Mouse (Mus musculus) MEL (cell line): ENCODE measurements around the gene 1700092M07Rik.

Experiments used
- BHLHE40 ChIP-seq: IDR thresholded peaks from 2 replicates; pipeline ENCODE4 v1.6.1; 2012; ENCODE audit warnings: low read depth, mild to moderate bottlenecking, inconsistent platforms, low read length, improper control_type of control experiment, borderline replicate concordance
- CHD1 ChIP-seq: IDR thresholded peaks from 2 replicates; pipeline ENCODE4 v1.6.1; 2012; ENCODE audit warnings: low read depth, mild to moderate bottlenecking, inconsistent platforms, low read length, improper control_type of control experiment
- CTCF ChIP-seq, 3 experiments: IDR thresholded peaks in 2 of 3; conservative IDR thresholded peaks in 1 of 3; 2 replicates each; pipeline ENCODE4 v1.5.1; 2011 to 2012; ENCODE audit warnings: low read length in 3 of 3, low read depth in 2 of 3, mild to moderate bottlenecking in 2 of 3, improper control_type of control experiment in 1 of 3, inconsistent platforms in 1 of 3, mixed read lengths in 1 of 3, moderate library complexity in 1 of 3; ENCODE audit not compliant: control insufficient read depth in 1 of 3, insufficient read depth in 1 of 3, poor library complexity in 1 of 3, severe bottlenecking in 1 of 3
- POLR2A ChIP-seq, 2 experiments: IDR thresholded peaks; 2 replicates each; pipeline ENCODE4 v1.6.1; 2011 to 2012; ENCODE audit warnings: low read length in 2 of 2, mild to moderate bottlenecking in 2 of 2, control low read depth in 1 of 2, improper control_type of control experiment in 1 of 2, low read depth in 1 of 2, moderate library complexity in 1 of 2; ENCODE audit not compliant: control insufficient read depth in 1 of 2, insufficient read depth in 1 of 2, poor library complexity in 1 of 2
- TAL1 ChIP-seq: IDR thresholded peaks from 2 replicates; pipeline ENCODE4 v1.6.1; 2012; ENCODE audit warnings: mild to moderate bottlenecking, inconsistent platforms, low read length, moderate library complexity, mixed read lengths
- TCF12 ChIP-seq: IDR thresholded peaks from 2 replicates; pipeline ENCODE4 v1.6.1; 2014; ENCODE audit warnings: low read depth, mild to moderate bottlenecking, inconsistent platforms, low read length, improper control_type of control experiment, moderate library complexity
- ZNF384 ChIP-seq: IDR thresholded peaks from 2 replicates; pipeline ENCODE4 v1.6.1; 2012; ENCODE audit warnings: low read depth, mild to moderate bottlenecking, inconsistent platforms, low read length, improper control_type of control experiment

DNA sequence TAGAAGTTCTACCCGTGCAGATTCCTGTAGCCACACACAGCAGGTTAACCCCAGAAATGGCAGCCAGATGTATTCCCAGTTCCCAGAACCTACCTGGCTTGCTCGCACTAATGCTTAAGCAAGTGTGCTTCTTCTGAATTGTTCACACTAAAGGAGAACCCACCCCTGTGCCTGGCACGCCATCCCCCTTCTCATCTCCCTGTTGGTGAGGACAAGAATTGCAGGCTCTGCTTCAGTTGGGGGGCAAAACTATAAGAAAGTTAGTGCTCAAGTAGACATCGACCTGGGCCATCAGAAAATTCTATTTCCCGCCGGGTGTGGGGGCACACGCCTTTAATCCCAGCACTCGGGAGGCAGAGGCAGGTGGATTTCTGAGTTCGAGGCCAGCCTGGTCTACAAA, 40.9 kb upstream of the 1700092M07Rik start:
- TF ChIP-seq TCF12 (no peak), CHD1 (no peak), CTCF (IDR thresholded peaks at IDR 0.05 in 2 of 3, conservative IDR thresholded peaks at IDR 0.05 in 1 of 3; ENCODE audit: control insufficient read depth in 1 of 3, insufficient read depth in 1 of 3, low read depth in 2 of 3, low read length in 3 of 3, poor library complexity in 1 of 3, severe bottlenecking in 1 of 3) (peak in 2 of 3 experiments; percentile 10 to 26; a peak in 2 of 6 replicates), TAL1 (no peak), BHLHE40 (no peak), ZNF384 (no peak), POLR2A (IDR thresholded peaks at IDR 0.05; ENCODE audit: control insufficient read depth in 1 of 2, insufficient read depth in 1 of 2, low read depth in 1 of 2, low read length in 2 of 2, poor library complexity in 1 of 2) (no peak)
